In the genomic region with DNA sequence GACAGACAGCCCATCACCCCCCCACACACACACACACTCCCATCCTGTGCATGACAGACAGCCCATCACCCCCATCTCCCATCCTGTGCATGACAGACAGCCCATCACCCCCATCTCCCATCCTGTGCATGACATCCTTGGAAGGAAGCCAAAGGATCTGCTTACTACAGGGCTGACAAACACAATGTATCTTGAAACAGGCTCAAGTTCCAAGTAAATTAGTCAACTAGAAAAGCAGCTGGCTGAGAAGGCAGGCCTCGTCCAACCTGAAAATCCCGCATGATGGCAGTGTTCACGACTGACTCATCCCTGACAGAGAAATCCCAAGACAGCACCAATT, we compare ENCODE assay signal across 9 mouse cellular contexts. TPM values are rescaled to one million over a fixed set of nuclear protein-coding genes. Genes with fewer than 3 reads are reported as not detected.
DNase-seq lines count a peak whose midpoint lies in the region; ATAC-seq and TF ChIP-seq lines count a peak whose summit lies in the region.
"Had no signal": no experiment of that assay in that cellular context is flagged by ENCODE, and none has a peak within 500 bp of the region (broad histone marks: within the 10 kb centered on the region; RNA-seq: fewer than 3 reads in every experiment).

No protein-coding gene starts in this region.

- no peak for TF ChIP-seq POLR2A in brain, embryonic 14.5 days (IDR thresholded peaks at IDR 0.05; ENCODE audit: borderline replicate concordance, extremely low read depth, insufficient read depth, insufficient read length, poor library complexity, severe bottlenecking)

- peak; percentile 44 to 58 for DNase-seq in layer of hippocampus, adult 18-20 months (ENCODE audit: low spot score in 2 of 2)
- no peak for DNase-seq in layer of hippocampus, adult 9-10 months (ENCODE audit: low spot score)
- peak; percentile 91 for DNase-seq in brain, embryonic 14.5 days (ENCODE audit: low read depth)
- no peak for DNase-seq in right cerebral cortex, postnatal 36 days (ENCODE audit: low spot score in 2 of 2)
- DNase-seq in B cell, adult 2 months = no peak
- no peak for DNase-seq in gastrocnemius, postnatal 36 days

- H3K4me2 ChIP-seq in intestine, embryonic 15.5 days (replicated peaks) = no peak overlapping the region
- no peak overlapping the region for H3K4me2 ChIP-seq in midbrain, embryonic 16.5 days (ENCODE audit: low read length)

- peak; percentile 72; the same call in 1 of the 2 replicates for ATAC-seq in intestine, embryonic 15.5 days
- ATAC-seq in midbrain, embryonic 16.5 days = peak; percentile 68; the same call in 1 of the 2 replicates

- intact Hi-C loops in gastrocnemius, postnatal 36 days (cut with DNase I) = no loop called here

- no peak overlapping the region for H3K4me3 ChIP-seq in intestine, embryonic 15.5 days (replicated peaks)
- no peak overlapping the region for H3K4me3 ChIP-seq in midbrain, embryonic 16.5 days (ENCODE audit: low read depth, low read length)

- no peak overlapping the region for H3K9ac ChIP-seq in intestine, embryonic 15.5 days
- no peak overlapping the region for H3K9ac ChIP-seq in midbrain, embryonic 16.5 days (ENCODE audit: low read depth, low read length)

- no peak for TF ChIP-seq CTCF in brain, embryonic 14.5 days (IDR thresholded peaks at IDR 0.05; ENCODE audit: borderline replicate concordance, extremely low read depth, insufficient read depth, insufficient read length)

- H3K27me3 ChIP-seq in intestine, embryonic 15.5 days (replicated peaks) = no peaks in the 10 kb centered on the region
- no peaks in the 10 kb centered on the region for H3K27me3 ChIP-seq in midbrain, embryonic 16.5 days (ENCODE audit: control insufficient read depth, insufficient read depth, low read depth, low read length)

- peaks cover 25% of the 10 kb centered on the region for H3K4me1 ChIP-seq in intestine, embryonic 15.5 days (replicated peaks)
- H3K4me1 ChIP-seq in midbrain, embryonic 16.5 days (ENCODE audit: control insufficient read depth, insufficient read depth, low read length) = peaks cover 18% of the 10 kb centered on the region

- WGBS in intestine, embryonic 15.5 days = 34% methylated on average over 3 of the region's 3 CpGs
- 43% methylated on average over 3 of the region's 3 CpGs for WGBS in midbrain, embryonic 16.5 days

- H3K9me3 ChIP-seq in intestine, embryonic 15.5 days = no peaks in the 10 kb centered on the region
- no peaks in the 10 kb centered on the region for H3K9me3 ChIP-seq in midbrain, embryonic 16.5 days (replicated peaks; ENCODE audit: control insufficient read depth, low read length, poor library complexity, severe bottlenecking)

- H3K36me3 ChIP-seq in intestine, embryonic 15.5 days = peaks cover 16% of the 10 kb centered on the region
- H3K36me3 ChIP-seq in midbrain, embryonic 16.5 days (ENCODE audit: control insufficient read depth, insufficient read depth, low read length) = peaks cover 11% of the 10 kb centered on the region

- H3K27ac ChIP-seq in intestine, embryonic 15.5 days = no peak overlapping the region; the same call in 1 of the 2 replicates
- H3K27ac ChIP-seq in midbrain, embryonic 16.5 days (ENCODE audit: low read length) = no peak overlapping the region

RNA-seq across cellular contexts. Expression of a gene that starts 7.6 kb away (rescaled TPM):
- total RNA-seq in layer of hippocampus, adult 18-20 months (2021) = 10 to 100 TPM; 18.7 to 20.4 TPM
- 5.4 and 6.2 TPM in 2 replicates for polyA plus RNA-seq in brain, embryonic 14.5 days (2012; rRNA removed)
- polyA plus RNA-seq in intestine, embryonic 15.5 days (2015; fragmentation: Nextera tagmentation; extraction: Ambion mirVana) = 16.5 and 17.2 TPM in 2 replicates
- 7.4 and 8.5 TPM in 2 replicates for polyA plus RNA-seq in midbrain, embryonic 16.5 days (2015; fragmentation: Nextera tagmentation; extraction: Ambion mirVana)
- 1 to 10 TPM; 3.8 to 4.7 TPM for total RNA-seq in gastrocnemius, postnatal 36 days (2021)

RNA-seq across cellular contexts. Expression of a gene that starts 17.2 kb away (rescaled TPM):
- total RNA-seq in layer of hippocampus, adult 18-20 months (2021) = not detected
- polyA plus RNA-seq in brain, embryonic 14.5 days (2012; rRNA removed) = not detected in 2 replicates
- polyA plus RNA-seq in intestine, embryonic 15.5 days (2015; fragmentation: Nextera tagmentation; extraction: Ambion mirVana) = not detected in 2 replicates
- not detected in 2 replicates for polyA plus RNA-seq in midbrain, embryonic 16.5 days (2015; fragmentation: Nextera tagmentation; extraction: Ambion mirVana)
- not detected for total RNA-seq in gastrocnemius, postnatal 36 days (2021)
- total RNA-seq: left cerebral cortex, postnatal 36 days had no signal

RNA-seq across cellular contexts. Expression of a gene that starts 42.3 kb away (rescaled TPM):
- total RNA-seq in layer of hippocampus, adult 18-20 months (2021) = 10 to 100 TPM; 14.3 to 16.4 TPM
- polyA plus RNA-seq in brain, embryonic 14.5 days (2012; rRNA removed) = 6.5 and 7.5 TPM in 2 replicates
- 10.3 and 11.2 TPM in 2 replicates for polyA plus RNA-seq in intestine, embryonic 15.5 days (2015; fragmentation: Nextera tagmentation; extraction: Ambion mirVana)
- polyA plus RNA-seq in midbrain, embryonic 16.5 days (2015; fragmentation: Nextera tagmentation; extraction: Ambion mirVana) = 5.3 and 6.0 TPM in 2 replicates
- 1 to 10 TPM; 9.0 to 9.6 TPM for total RNA-seq in gastrocnemius, postnatal 36 days (2021)

RNA-seq across cellular contexts. Expression of a gene that starts 49.8 kb away (rescaled TPM):
- total RNA-seq in layer of hippocampus, adult 18-20 months (2021) = 10 to 100 TPM in 1 of 2 experiments, 1 to 10 TPM in 1; 9.4 to 11.7 TPM
- polyA plus RNA-seq in brain, embryonic 14.5 days (2012; rRNA removed) = 17.4 and 22.6 TPM in 2 replicates
- polyA plus RNA-seq in intestine, embryonic 15.5 days (2015; fragmentation: Nextera tagmentation; extraction: Ambion mirVana) = 48.8 and 50.4 TPM in 2 replicates
- 22.9 and 24.1 TPM in 2 replicates for polyA plus RNA-seq in midbrain, embryonic 16.5 days (2015; fragmentation: Nextera tagmentation; extraction: Ambion mirVana)
- 1 to 10 TPM; 4.6 to 5.5 TPM for total RNA-seq in gastrocnemius, postnatal 36 days (2021)

Comparison
In these comparisons a context has a peak if more than half of its experiments do, and no peak if none do; other contexts are left out.
1. DNase-seq: peak in layer of hippocampus, adult 18-20 months (2 of 2) and brain, embryonic 14.5 days (single experiment); none in layer of hippocampus, adult 9-10 months (single experiment), right cerebral cortex, postnatal 36 days (0 of 2), B cell, adult 2 months (0 of 2) and gastrocnemius, postnatal 36 days (0 of 2).